Mouse (Mus musculus) kidney, embryonic 14.5 days (tissue): ENCODE results near the gene Sfxn5. TPM values are rescaled to one million over a fixed set of nuclear protein-coding genes. Genes with fewer than 3 reads are reported as not detected.

Experiments used
- ATAC-seq: fragments of 200-750 bp; cut with Nextera tagmentation; 2 replicates; pipeline ENCODE4 v1.8.0; 2017; ENCODE audit warnings: moderate number of reproducible peaks, mild to moderate bottlenecking, moderate TSS enrichment, moderate library complexity; ENCODE audit not compliant: low FRiP score, low TSS enrichment
- H3K27ac ChIP-seq: fragments of 300-500 bp; sonication (generic); 2 replicates; pipeline ENCODE4 v1.5.1; 2014; ENCODE audit warnings: low read depth, mild to moderate bottlenecking, low read length, moderate library complexity, mixed read lengths
- H3K27me3 ChIP-seq: fragments of 300-500 bp; sonication (generic); 2 replicates; pipeline ENCODE4 v1.6.1; 2014; ENCODE audit warnings: mild to moderate bottlenecking, low read length; ENCODE audit not compliant: control insufficient read depth, insufficient read depth
- H3K36me3 ChIP-seq: fragments of 300-500 bp; sonication (generic); 2 replicates; pipeline ENCODE4 v1.6.1; 2014; ENCODE audit warnings: low read length, mixed read lengths; ENCODE audit not compliant: control insufficient read depth, insufficient read depth
- H3K4me1 ChIP-seq: fragments of 300-500 bp; sonication (generic); 2 replicates; pipeline ENCODE4 v1.6.1; 2014; ENCODE audit warnings: low read length, mixed read lengths; ENCODE audit not compliant: control insufficient read depth, insufficient read depth
- H3K4me2 ChIP-seq: fragments of 300-500 bp; sonication (generic); replicated peaks from 2 replicates; pipeline ENCODE4 v1.6.1; 2014; ENCODE audit warnings: low read depth, mild to moderate bottlenecking, low read length
- H3K4me3 ChIP-seq: fragments of 300-500 bp; sonication (generic); 2 replicates; pipeline ENCODE4 v1.5.1; 2014; ENCODE audit warnings: mild to moderate bottlenecking, low read length
- H3K9ac ChIP-seq: fragments of 300-500 bp; sonication (generic); 2 replicates; pipeline ENCODE4 v1.6.1; 2014; ENCODE audit warnings: low read depth, mild to moderate bottlenecking, low read length, moderate library complexity
- H3K9me3 ChIP-seq: fragments of 300-500 bp; sonication (generic); 2 replicates; pipeline ENCODE4 v1.6.1; 2016; ENCODE audit warnings: low read length; ENCODE audit not compliant: control insufficient read depth
- WGBS: fragments of 180-500 bp; shearing (Covaris S2); extraction: QIAGEN DNeasy Blood & Tissue Kit; methylation state at CpG from one replicate; pipeline ENCODE4 v1.1.7; 2014; 5-methylcytosine and 5-hydroxymethylcytosine counted together
- microRNA-seq: library from miRNA; unstranded; fragments of <30 nt; microRNA quantifications from one replicate; pipeline ENCODE4, GENCODE M21; 2016
- polyA plus RNA-seq: library from polyadenylated mRNA; unstranded; fragments of >200 nt; fragmentation: Nextera tagmentation; extraction: Ambion mirVana; gene quantifications from 2 replicates; pipeline ENCODE4 v1.2.1, GENCODE M21; 2014

Sfxn5 gene
- polyA plus RNA-seq, 1 experiment from 2014 or later: 9.3 TPM

- H3K4me1 ChIP-seq: no peaks in the 10 kb centered on the region
- no peaks in the 10 kb centered on the region for H3K36me3 ChIP-seq
- H3K4me2 ChIP-seq: no peak overlapping the region
- H3K4me3 ChIP-seq: no peak overlapping the region
- no peak overlapping the region for H3K27ac ChIP-seq
- no peak for ATAC-seq
- WGBS: 80% methylated on average over 3 of the region's 3 CpGs
- no peak overlapping the region for H3K9ac ChIP-seq
- H3K27me3 ChIP-seq: peaks cover 13% of the 10 kb centered on the region
- no peaks in the 10 kb centered on the region for H3K9me3 ChIP-seq
These were observed 153.7 kb downstream of the Sfxn5 start for GRCm38 (mm10) chr6:85179569-85179968.

GRCm38 (mm10) chr6:85165440-85165921 is 167.7 kb downstream of the Sfxn5 start:
- no peak for ATAC-seq
- H3K4me2 ChIP-seq: no peak overlapping the region
- no peaks in the 10 kb centered on the region for H3K4me1 ChIP-seq
- no peak overlapping the region for H3K4me3 ChIP-seq
- H3K9me3 ChIP-seq: no peaks in the 10 kb centered on the region
- H3K36me3 ChIP-seq: no peaks in the 10 kb centered on the region
- H3K27me3 ChIP-seq: no peaks in the 10 kb centered on the region
- WGBS: 61% methylated on average over 11 of the region's 11 CpGs
- no peak overlapping the region for H3K9ac ChIP-seq
- no peak overlapping the region for H3K27ac ChIP-seq

Small RNA genes within 50 kb of the gene (microRNA-seq; reads per million reads assigned to microRNA genes)
- not detected for gene Mir705

Other genes with a start within 250 kb of the Sfxn5 start
- gene Spr, start 195.7 kb downstream of the Sfxn5 start, polyA plus RNA-seq: 79.4 and 100 TPM in 2 replicates
- 7.5 and 8.5 TPM in 2 replicates for gene Emx1, start 146.0 kb downstream of the Sfxn5 start, polyA plus RNA-seq
- 7.7 and 9.0 TPM in 2 replicates for gene Rab11fip5, start 41.2 kb upstream of the Sfxn5 start, polyA plus RNA-seq
- gene Noto, start 90.5 kb upstream of the Sfxn5 start, polyA plus RNA-seq: not detected in 2 replicates
- 54.8 and 68.4 TPM in 2 replicates for gene Smyd5, start 98.6 kb upstream of the Sfxn5 start, polyA plus RNA-seq
- gene Cct7, start 118.1 kb upstream of the Sfxn5 start, polyA plus RNA-seq: 545 and 576 TPM in 2 replicates
- 23.3 and 37.8 TPM in 2 replicates for gene Pradc1, start 118.5 kb upstream of the Sfxn5 start, polyA plus RNA-seq
- 0.05 and 0.13 TPM in 2 replicates for gene Fbxo41, start 169.6 kb upstream of the Sfxn5 start, polyA plus RNA-seq
- gene Egr4, start 180.2 kb upstream of the Sfxn5 start, polyA plus RNA-seq: not detected in 2 replicates